Mouse (Mus musculus): Measurements from ENCODE around the gene Ankmy1.

Ankmy1 gene

GRCm38 (mm10) chr1:92911721-92912138 is 9.0 kb upstream of the Ankmy1 start:
- DNase-seq (ENCODE audit: low read depth, low spot score), result no peak

DNA sequence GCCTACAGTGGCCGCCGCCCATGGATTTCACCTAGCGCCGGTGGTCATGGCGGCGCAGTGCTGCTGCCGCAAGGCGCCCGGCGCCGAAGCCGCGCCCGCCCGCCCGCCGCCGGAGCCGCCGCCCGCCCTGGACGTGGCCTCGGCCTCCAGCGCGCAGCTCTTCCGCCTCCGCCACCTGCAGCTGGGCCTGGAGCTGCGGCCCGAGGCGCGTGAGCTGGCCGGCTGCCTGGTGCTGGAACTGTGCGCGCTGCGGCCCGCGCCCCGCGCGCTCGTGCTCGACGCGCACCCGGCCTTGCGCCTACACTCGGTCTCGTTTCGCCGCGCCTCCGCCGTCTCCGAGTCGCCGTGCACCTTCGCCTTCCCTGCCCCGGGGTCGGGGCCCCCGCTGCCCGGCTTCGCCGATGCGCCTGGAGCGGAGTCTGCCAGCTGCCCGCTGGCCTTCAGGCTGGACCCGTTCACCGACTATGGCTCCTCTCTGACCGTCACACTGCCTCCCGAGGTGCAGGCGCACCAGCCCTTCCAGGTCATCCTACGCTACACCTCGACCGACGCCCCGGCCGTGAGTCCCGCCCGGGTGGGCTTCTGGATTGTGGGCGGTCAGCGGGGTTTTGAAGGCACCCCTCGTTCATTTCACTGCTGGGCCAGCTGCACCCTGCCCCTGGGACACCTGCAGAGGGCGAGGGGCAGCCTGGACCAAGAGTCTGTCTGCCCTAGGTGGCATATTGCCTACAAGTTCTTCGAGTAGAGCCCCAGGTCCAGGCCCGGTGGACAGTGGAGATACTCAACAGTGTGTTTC is 8.4 kb upstream of the Ankmy1 start:
- DNase-seq (ENCODE audit: low read depth, low spot score), result peak; percentile 60

GRCm38 (mm10) chr1:92910239-92910885 is 7.7 kb upstream of the Ankmy1 start, which contains the start of gene Rnpepl1:
Gene Rnpepl1, plus strand, starts transcription at chr1:92910783.
- DNase-seq (ENCODE audit: low read depth, low spot score), result peak; percentile 68

DNA sequence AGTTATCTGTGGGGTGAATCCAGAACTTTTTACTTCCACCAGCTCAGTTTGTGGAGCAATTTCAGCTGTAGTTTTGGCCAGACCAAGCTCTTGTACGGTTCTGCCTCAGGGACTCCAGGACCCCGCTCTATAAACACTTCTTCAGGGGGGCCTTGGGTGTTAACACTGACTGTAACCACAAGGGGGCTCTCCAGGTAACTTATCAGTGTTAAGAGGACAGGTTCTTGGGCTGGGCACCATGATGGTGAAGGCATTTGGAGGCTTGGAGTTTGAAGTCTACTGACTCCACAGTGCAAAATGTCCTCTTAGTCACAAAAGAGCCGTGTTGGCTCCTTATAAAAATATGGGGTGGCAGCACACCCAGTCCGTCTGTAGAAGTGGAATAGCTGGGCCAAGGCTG is 6.4 kb upstream of the Ankmy1 start:
- DNase-seq (ENCODE audit: low read depth, low spot score), result peak; percentile 44

- no peak for DNase-seq (ENCODE audit: low read depth, low spot score)
Observed at GRCm38 (mm10) chr1:92908664-92909063, 6.0 kb upstream of the Ankmy1 start.

- DNase-seq (ENCODE audit: low read depth, low spot score), result no peak
Observed at GRCm38 (mm10) chr1:92907632-92908360, 5.1 kb upstream of the Ankmy1 start.

DNA sequence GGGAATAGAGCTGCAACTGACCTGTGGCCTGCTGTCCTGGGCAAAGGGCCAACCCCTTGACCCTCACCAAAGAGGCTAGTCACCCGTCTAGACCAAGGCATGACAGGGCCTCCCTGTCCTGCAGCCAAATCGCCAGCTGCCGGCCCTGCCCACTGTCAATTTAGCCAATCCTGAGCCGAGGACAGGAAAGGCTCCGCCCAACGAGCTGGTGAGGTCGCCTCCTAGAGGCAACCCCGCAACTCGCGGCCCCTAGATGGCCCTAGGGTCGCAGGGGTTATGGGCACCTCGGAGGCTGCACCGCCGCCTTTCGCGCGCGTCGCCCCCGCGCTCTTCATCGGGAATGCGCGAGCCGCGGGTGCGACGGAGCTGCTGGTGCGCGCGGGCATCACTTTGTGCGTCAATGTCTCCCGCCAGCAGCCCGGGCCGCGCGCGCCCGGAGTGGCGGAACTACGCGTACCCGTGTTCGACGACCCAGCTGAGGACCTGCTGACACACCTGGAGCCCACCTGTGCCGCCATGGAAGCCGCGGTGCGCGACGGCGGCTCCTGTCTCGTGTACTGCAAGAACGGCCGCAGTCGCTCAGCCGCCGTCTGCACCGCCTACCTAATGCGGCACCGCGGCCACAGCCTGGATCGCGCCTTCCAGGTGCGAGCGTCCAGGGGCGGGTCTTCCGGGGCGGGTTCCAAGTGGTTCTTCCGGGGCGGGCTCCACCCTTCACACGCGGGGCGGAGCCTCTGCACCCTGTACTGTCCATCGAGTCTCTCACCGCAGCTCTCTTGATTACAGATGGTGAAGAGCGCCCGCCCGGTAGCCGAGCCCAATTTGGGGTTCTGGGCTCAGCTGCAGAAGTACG is 4.3 kb upstream of the Ankmy1 start, which contains the start of gene Dusp28:
TSS of gene Dusp28 (plus strand) at position 203 of the 853 bp plus-strand sequence.
- DNase-seq (ENCODE audit: low read depth, low spot score), result peak; percentile 90

GRCm38 (mm10) chr1:92905703-92906310 is 3.1 kb upstream of the Ankmy1 start:
- no peak for DNase-seq (ENCODE audit: low read depth, low spot score)

DNA sequence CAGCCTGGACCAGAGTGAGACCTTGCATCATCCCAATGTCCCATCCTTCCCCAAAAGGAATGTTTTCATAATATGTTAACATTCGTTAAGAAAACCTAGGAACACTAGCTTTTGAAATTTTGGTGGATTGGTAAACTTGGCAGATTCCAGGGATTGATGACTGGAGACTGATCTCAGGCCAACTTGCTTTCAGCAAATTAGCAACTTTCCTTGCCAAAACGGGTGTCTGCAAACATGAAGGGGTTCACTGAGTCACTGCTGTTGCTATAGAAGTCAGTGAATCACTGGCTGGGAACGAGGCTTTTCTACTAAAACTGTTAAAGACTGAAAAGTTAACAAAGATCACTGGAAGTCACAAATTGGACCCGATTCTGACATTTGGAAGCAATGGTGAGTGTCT is 921 bp upstream of the Ankmy1 start:
- DNase-seq (ENCODE audit: low read depth, low spot score), result no peak

DNA sequence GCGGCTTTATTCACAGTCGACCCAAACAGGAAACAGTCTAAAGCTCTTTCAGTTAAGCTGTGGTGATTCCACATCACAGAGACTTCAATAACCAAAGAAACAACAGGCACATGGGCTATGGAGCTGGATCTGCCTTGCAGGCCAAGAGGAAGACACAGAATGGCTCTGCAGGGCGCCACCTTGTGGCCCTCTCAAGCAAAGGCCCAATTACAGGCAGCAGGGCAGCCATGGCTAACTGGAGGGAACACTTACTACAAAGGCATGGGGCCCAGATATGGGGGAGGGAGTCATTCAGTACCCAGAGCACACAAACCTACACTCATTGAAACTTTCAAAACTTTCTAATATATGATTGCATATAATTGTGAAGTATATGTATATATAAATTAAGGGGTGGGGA is 7.6 kb downstream of the Ankmy1 start:
- peak; percentile 86 for DNase-seq (ENCODE audit: low read depth, low spot score)

GRCm38 (mm10) chr1:92893896-92894295 is 8.8 kb downstream of the Ankmy1 start:
- DNase-seq (ENCODE audit: low read depth, low spot score), result no peak

GRCm38 (mm10) chr1:92892791-92893190 is 9.9 kb downstream of the Ankmy1 start:
- no peak for DNase-seq (ENCODE audit: low read depth, low spot score)

DNA sequence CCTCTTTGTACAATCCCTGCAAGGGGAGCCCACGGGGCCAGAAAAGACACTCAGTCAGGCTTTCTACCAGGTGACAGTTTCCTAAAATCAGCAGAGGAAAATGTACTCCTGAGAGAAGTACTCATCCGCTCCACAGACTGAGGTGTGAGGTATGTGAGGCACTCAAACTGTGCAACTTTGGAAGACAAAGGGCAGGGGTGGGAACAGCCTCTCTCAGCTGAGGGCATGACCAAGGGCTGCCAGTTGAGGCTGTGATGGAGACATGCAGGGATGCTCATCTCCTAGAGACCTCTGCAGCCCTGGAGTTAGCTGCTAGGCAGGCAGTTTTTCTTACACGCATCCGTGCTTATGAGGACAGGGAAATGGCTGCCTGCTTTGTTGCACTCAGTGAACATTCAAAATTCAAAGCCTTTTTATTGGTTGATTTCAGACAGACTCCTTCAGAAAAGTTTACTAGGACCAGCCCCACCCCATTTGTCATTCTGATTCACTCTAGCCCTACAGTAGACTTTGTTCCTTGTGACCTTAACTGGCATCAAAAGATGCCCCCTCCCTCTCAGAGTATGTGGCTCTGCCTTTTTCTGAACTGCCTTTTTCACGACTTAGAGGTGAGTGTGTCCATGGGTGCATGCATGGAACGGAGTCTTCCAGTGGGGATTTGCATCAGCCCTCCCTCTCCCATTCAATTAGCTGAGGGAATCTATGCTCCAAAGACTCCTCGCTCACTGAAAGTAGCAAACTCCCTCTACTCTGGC is 13.6 kb downstream of the Ankmy1 start:
- DNase-seq (ENCODE audit: low read depth, low spot score), result no peak

GRCm38 (mm10) chr1:92881982-92882381 is 20.7 kb downstream of the Ankmy1 start:
- DNase-seq (ENCODE audit: low read depth, low spot score), result no peak

- DNase-seq (ENCODE audit: low read depth, low spot score), result no peak
Observed at GRCm38 (mm10) chr1:92880101-92880500, 22.6 kb downstream of the Ankmy1 start.

DNA sequence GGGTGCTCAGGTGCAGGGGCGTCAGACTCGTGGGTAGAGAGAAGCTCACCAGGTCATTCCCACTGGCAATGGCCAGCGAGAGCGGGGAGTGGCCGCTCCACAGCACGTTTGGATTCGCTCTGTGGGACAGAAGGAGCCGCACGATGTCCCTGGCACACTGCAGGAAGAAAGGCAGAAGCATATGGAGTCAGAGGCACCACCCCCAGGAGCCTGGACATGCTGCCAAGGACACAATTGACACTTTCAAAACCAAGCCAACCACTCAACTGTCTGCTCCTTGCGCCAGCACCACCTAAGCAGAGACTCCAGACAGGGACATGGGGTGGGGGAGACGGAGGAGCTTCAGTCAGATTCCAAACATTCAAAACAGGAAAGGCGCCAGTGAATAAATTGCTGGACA is 23.4 kb downstream of the Ankmy1 start:
- no peak for DNase-seq (ENCODE audit: low read depth, low spot score)

DNA sequence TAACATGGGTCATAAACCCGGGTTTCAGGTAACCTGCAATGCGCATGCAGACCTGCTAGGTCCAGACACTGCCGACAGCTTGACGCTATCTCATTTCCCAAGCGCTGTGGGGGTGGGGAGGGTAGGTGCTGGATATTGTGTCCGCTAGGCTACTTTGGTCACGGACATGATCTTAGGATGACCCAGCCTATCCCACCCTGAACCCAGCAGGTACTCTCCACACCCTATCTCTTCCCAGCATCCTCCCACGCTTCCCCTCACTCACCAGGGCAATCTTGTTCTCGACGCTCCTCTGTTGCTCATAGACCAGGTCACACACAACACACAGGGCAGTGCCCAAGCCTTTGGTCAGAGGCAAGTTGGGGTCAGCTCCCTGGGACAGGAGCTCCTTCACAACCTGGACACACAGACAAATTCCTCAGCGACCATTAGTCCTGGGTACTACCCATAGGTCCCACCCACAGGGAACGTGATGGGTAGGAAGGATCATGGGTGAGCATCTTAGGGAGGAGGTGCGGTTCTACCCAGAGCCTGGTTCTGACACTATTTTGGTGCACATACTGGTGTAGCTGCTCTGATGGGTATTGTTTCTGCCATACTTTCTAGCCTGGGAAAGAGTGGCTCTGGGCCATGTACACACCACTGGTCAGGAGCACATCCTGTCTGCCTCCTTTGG is 24.5 kb downstream of the Ankmy1 start:
- DNase-seq (ENCODE audit: low read depth, low spot score), result no peak

DNA sequence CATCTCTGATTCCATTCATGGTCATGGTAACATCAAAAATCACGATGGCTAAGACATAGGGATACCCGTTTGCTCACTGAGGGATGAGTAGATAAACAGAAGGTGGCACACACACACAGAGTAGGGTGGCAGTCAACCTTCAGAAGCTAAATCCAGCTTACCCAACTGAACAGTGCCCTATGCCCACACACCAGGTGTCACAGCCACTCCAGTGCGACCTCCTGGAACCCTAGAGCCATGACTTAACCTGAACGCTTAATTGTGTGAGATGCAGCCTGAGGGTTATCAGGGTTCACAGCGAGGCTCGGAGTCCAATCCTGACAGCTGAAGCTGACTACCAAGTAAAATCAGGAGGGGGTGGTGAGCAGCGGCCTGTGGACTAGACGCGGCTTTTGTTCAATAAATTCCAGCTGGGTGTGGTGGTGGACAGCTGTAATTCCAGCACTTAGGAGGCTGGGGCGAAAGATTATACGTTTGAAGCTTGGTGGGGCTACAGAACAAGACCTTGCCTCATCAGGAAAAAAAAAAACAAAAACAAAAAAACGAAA is 25.2 kb downstream of the Ankmy1 start:
- no peak for DNase-seq (ENCODE audit: low read depth, low spot score)

- DNase-seq (ENCODE audit: low read depth, low spot score), result no peak
Observed at GRCm38 (mm10) chr1:92875360-92876111, 27.2 kb downstream of the Ankmy1 start.
